Mouse (Mus musculus): Measurements from ENCODE around the gene Ablim1.

- TF ChIP-seq CTCF (IDR thresholded peaks at IDR 0.05; ENCODE audit: low read depth, low read length) (no peak), EP300 (IDR thresholded peaks at IDR 0.05; ENCODE audit: insufficient read depth, low read depth, low read length) (no peak), POLR2A (IDR thresholded peaks at IDR 0.05; ENCODE audit: insufficient read depth, low read length) (no peak)
These were observed 7.1 kb upstream of the Ablim1 start for GRCm38 (mm10) chr19:57321839-57322238.
